Mouse (Mus musculus) liver, embryonic 14.5 days (tissue): ENCODE data around the gene Wipf3.

Source experiments
- CTCF ChIP-seq: IDR thresholded peaks from 2 replicates; pipeline ENCODE4 v1.5.1; 2016; ENCODE audit warnings: antibody characterized with exemption, low read depth, control low read depth
- EP300 ChIP-seq: IDR thresholded peaks from 2 replicates; pipeline ENCODE4 v1.6.1; 2016; ENCODE audit warnings: antibody characterized with exemption, low read depth

- TF ChIP-seq EP300 (no peak), CTCF (no peak)
Measured at GRCm38 (mm10) chr6:54467371-54467770, 38.0 kb downstream of the Wipf3 start.
